Mouse (Mus musculus): ENCODE measurements around the gene Ldhal6b. TPM values are rescaled to one million over a fixed set of nuclear protein-coding genes. Genes with fewer than 3 reads are reported as not detected.
"Not testable (repeated sequence)": the region's sequence is repeated elsewhere in the genome, so short reads cannot be mapped to it uniquely, and the experiment has no call there.

Gene Ldhal6b
- 1 to 10 TPM; 1.4 to 1.7 TPM for total RNA-seq (2021)
- long read RNA-seq, experiment 1, result 0 reads
- long read RNA-seq, experiment 2, result 0 reads

DNA sequence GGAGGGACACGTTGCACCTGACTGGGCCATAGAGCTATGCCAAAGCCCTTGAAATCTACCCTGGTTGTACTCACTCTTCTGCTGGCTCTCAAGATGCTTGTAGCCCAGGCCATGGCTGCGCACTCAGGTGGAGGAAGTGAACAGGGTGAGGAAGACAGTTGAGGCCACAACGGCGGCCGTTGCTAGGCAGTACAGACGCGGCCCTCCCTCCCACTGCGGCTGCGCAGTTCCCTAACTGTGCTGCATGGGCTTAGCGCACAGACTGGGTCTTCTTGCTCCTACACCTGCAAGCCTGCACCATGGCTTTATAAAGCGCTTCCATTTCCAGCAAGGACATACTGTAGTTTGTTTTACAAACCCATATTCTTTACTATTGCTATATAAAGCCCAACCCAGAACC is at the start of gene Ldhal6b:
TSS of gene Ldhal6b (minus strand) at position 223 of the 400 bp plus-strand sequence.
- DNase-seq (ENCODE audit: low spot score in 2 of 2), result no peak

DNA sequence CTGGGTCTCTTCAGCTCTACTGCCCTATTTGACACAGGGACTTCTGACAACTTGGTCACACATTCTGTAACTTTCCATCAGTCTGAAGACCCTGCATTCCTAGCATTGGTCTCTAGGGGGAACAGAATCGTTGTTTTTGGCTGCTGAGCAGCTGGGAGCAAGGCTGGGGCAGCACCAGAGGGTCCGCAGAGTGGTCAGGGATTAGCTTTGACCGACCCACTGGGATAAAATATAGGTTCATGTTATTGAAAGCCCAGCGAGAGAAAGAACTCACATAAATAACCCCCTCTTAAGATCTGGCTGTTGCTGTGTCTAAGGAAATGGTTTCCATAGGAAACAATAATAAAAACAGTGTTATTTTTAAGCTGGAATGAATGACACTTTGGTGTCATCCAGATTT is 48.6 kb upstream of the Ldhal6b start:
- no peak for DNase-seq (ENCODE audit: low spot score in 2 of 2)

DNA sequence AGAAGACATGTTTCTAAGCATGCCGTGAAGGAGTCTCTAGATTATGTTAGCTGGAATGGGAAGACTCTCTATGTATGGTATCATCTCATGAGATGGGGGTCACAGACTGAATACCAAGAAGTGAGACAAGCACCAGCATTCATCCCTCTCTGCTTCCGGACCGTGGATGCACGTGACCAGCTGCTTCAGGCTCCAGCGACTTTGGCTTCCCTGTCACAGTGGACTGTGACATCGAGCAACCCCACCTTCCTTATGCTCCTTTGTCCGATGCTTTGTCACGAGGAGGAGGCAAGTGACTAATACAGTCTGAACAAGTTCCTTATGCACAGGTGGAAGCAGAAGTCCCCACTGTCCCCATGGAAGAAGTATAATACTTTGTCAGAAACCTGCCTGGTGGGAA is 48.2 kb upstream of the Ldhal6b start:
- DNase-seq (ENCODE audit: low spot score in 2 of 2), result no peak

DNA sequence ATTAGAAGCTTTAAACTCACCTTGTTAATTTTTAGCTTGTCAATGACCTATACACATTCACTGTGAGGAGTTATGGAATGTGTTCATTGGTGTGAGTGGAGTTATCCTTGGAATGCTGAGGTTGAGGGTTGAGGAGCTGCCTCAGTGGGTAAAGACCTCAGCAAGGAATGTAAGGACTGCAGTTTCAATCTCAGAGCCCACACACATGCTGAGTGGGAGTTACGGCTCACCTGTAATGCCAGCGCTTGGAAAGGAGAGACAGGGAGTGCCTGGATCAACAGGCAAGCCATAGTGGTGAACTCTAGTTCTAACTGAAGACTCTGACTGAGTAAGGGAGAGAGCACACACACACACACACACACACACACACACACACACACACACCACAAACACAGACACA is 45.3 kb upstream of the Ldhal6b start:
- DNase-seq (ENCODE audit: low spot score in 2 of 2), result no peak

DNA sequence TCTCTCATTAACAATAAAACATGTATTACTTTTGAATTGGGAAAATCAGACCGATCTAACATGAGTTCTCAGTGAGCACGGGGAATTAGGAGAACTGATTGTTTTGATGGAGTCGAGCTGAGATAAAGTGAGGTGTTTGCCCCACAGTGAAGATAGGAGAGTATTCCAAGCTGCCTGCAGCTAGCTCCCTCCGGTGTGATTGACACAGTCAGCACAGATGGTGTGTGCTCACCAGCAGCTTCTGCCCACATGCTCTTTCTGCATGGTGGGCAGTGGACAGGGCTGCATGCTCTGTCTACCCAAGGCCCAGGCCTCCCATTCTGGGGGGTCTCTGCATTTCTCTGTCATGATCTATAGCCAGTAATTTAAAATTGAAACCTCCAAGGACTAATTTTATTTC is 35.1 kb upstream of the Ldhal6b start:
- DNase-seq (ENCODE audit: low spot score in 2 of 2), result no peak

DNA sequence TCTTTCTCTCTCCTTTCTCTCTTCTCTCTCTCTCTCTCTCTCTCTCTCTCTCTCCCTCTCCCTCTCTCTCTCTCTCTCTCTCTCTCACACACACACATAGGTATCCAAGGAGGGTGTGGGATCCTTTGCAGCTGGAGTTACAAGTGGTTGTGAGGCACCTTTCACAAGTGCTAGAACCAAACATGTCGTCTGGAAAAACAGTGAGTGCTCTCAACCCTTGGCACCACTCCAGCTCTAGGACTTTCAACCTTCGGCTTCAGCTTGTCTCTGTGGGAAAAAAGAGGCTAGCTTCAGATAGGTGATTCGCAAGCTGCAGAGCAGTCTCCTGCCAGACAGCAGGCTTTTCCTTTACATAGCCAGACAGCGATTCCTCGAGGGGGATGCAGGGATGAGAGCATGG is 25.2 kb upstream of the Ldhal6b start:
- no peak for DNase-seq (ENCODE audit: low spot score in 2 of 2)

DNA sequence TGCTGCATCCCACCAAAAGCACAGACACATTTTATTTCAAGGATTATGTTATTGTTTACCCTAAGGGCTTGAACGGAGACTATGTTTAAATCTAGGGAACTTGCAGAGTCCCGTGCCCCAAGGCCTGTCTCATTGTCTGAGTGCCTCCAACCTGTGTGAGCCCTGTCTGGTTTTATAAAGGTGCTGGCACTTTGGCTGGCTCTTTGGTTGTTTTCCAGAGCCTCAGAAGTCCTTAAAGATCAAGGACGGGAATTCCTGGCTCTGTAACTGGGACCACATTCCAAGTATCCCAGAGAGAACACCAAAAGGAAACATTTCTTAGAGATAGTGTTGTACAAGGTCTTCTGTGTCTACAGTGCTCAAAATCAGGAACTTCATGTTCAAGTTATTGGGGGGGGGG is 24.7 kb upstream of the Ldhal6b start:
- DNase-seq (ENCODE audit: low spot score in 2 of 2), result no peak

DNA sequence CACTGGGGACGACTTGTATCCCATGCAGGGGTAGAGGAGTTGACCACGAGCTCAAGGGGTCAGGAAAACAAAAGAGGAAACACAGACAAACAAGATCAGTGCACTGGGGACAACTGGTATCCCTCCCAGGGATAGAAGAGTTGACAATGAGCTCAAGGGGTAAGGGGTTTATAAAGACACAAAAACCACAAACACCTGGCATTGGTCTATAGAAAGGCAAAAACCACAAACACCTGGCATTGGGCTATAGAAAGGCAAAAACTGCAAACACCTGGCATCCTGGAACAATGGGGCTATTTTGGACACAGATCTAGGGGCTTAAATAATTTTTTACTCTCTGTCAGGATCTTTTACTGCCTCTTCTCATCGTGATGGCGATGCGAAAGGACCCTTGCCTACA is 23.8 kb upstream of the Ldhal6b start:
- not testable (repeated sequence) for DNase-seq (ENCODE audit: low spot score in 2 of 2)

DNA sequence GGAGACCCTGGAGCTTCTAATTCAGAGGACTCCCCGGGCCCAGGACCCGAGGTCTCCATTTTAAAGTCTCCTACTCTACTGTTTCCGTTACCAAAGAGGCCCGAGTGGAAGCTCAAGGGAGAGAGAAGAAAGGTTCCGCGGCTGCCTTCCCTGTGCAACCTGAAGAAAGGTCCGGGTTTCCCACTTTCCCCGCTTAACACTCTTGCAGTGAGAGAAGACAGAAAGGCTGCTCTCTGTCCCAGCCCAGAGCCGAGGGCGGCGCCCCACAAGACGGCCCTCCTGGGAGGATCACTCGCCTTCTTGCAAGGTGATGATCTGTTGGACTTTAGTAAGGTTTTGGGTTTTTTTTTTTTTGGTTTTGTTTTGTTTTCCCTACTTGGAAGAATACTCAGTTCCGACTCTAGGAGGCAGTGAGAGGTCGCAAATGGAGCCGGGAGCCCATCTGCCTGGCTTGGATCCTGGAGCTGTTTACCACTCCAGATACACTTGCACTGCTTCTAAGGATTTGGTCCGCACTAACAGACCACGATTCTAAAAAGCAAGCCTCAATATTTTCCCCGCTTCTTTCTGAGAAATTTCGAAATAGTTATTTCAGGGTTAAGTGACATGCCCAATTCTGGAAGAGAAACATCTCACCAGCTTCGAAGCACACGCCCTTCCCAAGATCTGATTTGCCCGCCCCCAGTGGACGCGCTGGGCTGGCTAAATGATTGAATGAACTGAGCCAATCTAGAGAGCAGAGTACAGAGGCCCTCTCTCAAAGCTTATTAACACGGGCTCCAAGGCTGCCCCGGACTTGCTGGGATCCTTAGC is 21.8 kb upstream of the Ldhal6b start, which contains the start of gene Tmem242:
TSS of gene Tmem242 (minus strand) at position 101 of the 813 bp plus-strand sequence.
- peak; percentile 94 to 96 for DNase-seq (ENCODE audit: low spot score in 2 of 2)

DNA sequence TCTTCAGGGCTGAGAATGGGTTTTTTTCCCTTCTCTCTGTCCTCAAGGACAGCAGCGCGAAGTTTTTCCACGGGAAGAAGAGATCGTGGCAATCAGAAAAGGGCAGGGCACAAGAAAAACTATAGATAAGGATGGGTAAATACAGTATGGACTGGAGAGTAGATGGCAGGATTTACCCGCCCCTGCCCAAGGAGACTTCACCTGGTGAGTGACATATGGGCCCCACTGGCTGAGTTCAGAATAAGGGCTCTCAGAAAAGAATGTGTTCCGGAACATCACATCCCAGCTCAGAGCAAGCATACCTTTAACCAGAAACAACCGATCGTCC is 21.2 kb upstream of the Ldhal6b start:
- DNase-seq (ENCODE audit: low spot score in 2 of 2), result no peak

DNA sequence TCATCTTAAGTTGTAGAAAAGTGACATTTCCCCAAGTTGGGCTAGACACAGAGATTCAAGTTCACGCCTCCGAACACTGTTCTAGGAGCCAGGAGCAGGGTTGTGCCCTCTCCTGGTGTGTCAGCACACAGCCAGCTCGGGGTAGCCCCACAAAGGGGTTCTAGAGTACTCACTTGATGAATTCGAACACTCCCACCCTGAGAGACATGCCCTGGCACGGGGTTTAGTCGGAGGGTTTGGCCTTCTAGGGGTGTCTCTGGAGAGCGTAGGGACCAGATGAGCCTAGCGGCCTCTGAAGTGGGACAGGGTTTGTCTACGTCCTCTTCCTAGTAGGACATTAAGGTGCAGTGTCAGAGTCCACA is 11.2 kb upstream of the Ldhal6b start:
- DNase-seq (ENCODE audit: low spot score in 2 of 2), result no peak

DNA sequence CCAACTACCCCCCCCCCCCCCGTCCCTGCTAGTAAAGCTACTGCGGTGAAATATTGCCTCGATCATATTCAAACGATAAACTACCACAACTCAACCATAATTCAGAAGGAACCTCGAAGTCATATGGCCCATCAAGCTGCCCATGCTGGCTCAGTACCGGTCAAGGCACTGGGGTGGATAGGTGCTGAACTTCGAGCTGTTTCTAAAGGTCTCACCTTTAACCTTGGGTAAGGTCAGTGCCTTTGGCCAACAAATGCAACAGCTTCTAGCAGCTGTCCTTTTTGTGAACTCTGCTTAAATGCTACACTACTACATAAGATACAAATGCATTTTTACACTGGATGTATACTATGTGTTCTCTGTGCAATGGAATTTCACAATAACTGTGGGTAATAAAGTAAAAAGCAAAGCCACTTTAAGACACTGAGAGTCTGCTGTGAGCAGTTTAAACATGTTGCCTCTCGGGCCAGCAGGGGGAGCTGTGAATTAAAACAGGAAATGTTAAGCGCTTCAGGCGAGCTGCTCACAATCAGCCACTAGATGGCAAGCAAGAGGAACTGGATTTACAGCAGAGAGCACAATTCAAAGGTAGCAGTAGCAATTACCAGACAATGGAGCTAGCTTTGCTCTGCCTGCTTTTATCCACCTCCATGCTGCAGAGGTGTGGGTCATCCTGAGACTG is 10.7 kb upstream of the Ldhal6b start:
- peak; percentile 92 to 97 for DNase-seq (ENCODE audit: low spot score in 2 of 2)

DNA sequence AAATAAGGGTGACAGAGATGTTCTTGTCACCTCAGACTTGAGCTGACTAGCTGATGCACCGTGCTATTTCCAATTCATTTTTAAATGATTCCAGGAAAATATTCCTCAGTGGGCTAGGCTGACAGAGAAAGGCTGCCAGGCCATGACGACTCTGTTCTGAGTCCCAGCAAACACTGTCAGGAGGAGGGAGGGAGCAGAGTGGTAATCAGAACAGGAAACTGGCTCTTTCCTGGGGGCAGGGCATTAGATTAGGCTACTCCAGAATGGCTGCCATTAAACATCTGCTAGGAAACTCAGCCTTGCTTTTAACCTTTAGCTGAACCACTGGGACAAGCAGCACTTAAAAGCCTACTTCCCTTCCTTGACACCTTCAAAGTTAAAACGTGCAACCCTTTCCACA is 6.6 kb upstream of the Ldhal6b start:
- no peak for DNase-seq (ENCODE audit: low spot score in 2 of 2)

DNA sequence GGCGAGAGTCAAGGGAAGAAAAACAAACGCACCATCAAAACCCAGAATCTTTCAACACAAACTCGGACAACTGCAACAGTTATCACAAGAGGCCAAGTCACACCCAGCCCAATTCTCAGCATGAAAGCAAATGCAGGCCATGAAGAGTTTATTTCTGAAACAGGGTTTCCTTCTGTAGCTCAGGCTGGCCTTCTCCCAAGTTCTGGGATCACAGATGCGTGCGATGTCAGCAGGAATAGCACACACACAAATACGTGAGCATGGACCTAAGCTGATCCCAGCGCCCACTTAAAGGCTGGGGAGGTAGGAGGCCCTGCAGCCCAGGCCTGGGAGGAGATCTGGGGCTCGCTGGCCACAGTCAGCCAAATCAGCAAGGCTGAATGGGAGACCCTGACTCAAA is 5.6 kb upstream of the Ldhal6b start:
- DNase-seq (ENCODE audit: low spot score in 2 of 2), result no peak

DNA sequence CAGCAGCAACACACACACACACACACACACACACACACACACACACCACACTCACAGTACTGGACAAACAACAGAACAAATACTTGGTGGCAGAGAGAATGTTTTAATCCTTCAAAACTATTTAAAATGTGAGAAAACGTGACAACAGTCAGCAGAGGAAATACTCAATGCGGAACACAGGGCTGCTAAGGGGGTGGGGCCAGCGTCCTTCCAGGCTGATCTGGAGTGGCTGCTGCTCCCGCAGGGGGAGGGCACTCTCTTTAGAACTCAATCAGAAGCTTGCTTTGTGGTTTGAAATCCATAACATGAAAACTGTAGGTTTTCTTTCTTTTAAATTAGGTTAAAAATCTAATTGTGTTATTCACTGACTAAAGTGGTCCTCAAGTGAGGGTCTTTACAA is 3.3 kb upstream of the Ldhal6b start:
- no peak for DNase-seq (ENCODE audit: low spot score in 2 of 2)

DNA sequence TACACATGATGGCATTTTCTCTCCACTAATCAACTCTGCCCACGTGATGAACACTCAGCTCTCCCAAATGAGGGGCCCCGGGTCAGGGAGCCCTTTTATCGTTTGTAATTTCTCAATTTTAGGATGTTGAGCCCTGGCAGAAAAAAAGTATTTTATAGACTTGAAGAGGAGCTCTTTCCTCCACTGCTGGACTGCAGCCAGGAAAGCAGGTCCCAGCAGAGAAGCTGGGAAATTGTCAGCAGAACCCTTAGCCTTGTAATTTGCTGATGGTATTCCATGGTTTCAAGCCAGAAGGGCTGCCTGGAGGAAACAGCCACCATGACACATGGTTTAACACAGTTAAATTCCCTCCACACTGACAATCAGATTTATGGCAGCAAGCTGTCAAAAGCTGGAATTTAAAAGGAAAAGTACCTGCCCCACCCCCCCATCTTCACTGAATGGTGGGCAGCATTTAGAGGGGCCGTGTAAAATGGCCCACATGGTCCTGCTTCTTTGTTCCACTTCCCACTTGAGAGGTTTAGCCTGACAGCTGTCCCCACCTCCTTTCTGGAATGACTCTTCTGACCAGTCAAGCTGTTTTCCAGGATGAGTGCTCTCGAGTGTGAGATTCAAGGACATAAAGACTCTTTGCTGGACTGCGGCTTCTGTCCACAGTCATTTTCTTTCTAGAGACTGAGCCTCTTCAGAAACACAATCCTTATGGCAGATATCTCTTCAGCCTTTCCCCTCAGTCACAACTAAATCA is 1.4 kb upstream of the Ldhal6b start:
- DNase-seq (ENCODE audit: low spot score in 2 of 2), result no peak

DNA sequence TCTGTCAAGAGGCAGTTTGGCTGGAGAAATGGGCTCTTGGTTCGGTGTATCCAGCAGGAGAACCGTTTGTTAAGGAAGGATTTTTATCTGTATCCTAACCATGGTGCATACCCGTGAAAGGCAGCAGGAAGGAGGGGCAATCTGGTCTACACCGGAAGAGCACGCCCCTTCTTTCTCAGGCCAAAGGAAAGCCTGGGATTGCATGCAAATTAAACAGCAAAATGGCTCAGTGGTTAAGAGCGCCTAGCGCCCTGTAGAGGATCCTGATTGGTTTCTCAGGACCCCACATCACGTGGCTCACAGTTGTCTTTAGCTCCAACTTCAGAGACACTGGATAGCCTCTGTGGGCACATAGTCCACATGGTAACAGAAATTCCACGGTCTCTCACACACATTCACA is 489 bp upstream of the Ldhal6b start:
- no peak for DNase-seq (ENCODE audit: low spot score in 2 of 2)

DNA sequence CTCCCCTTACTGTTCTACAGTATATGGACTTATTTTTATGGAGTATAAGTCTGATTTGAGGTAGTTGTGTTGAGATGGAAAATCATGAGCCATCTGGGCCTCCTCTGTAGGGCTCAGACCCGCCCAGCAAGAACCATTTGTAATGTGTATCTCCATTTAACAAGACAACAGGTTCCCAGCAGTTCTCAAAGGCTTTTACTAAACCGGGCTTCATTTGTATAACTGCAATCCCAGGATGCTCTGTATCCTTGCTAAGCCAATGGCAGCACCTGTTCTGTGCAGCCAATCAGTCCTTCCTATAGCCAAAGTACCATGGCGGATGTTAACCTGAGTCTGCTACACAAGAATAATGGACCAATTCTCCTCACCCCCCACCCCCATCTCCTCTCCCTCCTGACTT is 2.0 kb downstream of the Ldhal6b start:
- no peak for DNase-seq (ENCODE audit: low spot score in 2 of 2)

DNA sequence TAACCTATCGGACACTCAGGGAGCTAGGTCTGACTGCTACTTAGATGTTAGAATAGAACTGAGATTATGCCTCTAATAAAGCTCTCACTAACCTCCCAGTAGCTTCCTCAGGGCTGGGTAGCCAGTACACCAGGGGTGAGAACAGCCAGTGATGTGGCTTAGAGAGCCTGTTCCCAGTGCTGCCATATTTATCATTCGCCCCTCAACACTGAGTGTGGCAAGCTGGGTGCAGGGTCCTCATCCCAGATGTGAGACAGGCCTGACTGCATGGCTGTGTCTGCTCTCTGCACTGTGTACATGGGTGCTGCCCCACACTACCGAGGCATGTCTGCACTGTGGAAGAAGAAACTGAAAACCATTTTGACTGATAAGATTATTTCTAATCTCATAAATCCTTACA is 4.5 kb downstream of the Ldhal6b start:
- no peak for DNase-seq (ENCODE audit: low spot score in 2 of 2)

DNA sequence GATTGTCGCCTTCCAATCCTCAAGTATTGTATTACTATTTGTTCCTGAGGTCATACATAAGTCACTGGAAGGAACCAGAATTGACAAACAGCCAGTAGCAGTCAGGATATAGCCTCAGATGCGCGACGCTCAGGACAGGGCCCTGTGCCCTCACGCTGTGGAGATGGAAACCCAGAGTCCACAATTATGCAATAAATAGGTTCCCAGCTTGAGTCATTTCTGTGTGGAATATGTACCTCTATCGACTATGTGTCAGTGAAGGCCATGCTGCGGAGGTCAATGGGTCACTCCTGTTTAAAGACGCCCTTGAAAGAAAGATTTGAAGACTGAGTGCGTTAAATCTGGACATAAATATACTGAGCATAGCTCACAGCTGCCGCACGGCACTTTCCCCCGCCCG is 5.2 kb downstream of the Ldhal6b start:
- DNase-seq (ENCODE audit: low spot score in 2 of 2), result no peak

DNA sequence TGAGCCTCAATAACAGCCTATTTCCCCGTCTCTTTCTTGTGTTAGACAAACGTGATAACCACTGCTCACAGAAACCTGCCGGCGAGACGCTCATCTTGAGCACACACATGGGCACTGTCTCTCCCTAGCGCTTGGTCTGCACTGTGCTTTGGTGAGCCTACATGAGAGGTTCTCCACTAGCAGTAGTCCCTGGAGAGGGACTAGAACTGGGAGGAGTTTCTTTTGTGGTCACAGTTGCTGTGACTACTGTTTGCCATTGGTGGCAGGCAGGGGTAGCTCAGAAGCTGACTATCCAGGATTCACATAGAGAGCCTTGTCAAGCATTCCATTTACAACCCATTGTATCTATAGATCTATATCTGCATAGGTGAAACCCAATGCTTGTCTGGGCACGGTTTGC is 5.8 kb downstream of the Ldhal6b start:
- DNase-seq (ENCODE audit: low spot score in 2 of 2), result no peak

DNA sequence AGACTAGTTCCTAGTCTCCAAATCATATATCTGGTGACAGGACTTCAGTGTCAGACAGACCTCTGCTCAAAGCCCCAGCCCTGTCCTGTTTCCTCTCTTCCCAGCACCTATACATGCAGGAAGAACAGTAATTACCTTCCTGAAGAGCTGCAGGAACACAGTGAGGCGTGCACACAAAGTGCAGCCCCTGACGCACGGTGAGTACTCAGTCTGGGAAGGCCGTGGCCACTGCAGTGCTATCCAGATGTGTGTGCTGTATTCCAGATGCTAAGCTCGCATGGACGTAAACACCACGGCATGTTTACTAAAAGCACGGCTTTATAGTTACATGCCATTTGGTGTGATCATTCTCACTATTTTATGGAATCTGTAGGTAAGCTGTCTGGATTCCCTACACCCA is 6.3 kb downstream of the Ldhal6b start:
- no peak for DNase-seq (ENCODE audit: low spot score in 2 of 2)

All from layer of hippocampus, postnatal 14 days (tissue).